Mouse (Mus musculus) adipocyte (in vitro differentiated cells): ENCODE results near the gene Spata16.

Experiments used
- DNase-seq: peaks from one replicate; pipeline ENCODE4 v3.0.0-alpha.2; 2016; ENCODE audit warnings: low spot score

The Spata16 gene

DNA sequence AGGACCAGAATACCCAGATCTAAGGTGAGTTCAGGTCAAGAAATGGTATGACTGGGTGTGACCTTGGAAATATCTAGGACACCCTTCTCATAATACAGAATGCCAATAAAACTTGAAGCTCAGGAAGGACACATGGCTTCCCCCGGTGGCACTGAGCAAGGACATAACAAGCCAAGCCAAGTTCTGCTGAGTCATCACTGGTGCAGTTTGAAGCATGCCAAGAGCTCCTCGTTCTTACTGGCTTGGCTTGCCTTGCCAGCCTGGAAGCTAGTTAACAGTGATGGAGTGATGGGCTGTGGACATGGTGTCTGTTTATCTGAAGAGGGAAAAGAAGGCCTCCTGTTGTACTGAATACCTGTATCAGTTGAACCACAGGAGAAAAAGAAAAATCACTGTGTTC lies 342.2 kb downstream of the Spata16 start:
- DNase-seq = no peak

DNA sequence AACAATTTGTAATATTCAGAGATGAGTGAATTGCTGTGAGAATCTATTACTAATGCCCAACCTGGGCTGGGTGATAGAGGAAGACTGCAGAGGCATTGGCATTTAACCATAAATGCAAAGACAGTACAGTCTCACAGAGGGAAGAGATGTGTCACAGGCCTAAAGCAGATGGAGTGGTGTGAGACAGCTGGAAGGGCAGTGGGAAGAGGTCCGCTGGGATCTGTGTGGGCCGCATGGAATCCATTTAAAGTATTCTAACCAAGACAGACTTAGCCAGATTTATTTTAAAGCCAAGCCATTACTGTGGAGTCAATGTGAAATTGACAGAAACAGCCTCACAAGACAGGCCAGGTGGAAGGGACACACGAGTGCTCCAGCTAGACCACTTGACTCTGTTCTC lies 343.0 kb downstream of the Spata16 start:
- DNase-seq = no peak

DNA sequence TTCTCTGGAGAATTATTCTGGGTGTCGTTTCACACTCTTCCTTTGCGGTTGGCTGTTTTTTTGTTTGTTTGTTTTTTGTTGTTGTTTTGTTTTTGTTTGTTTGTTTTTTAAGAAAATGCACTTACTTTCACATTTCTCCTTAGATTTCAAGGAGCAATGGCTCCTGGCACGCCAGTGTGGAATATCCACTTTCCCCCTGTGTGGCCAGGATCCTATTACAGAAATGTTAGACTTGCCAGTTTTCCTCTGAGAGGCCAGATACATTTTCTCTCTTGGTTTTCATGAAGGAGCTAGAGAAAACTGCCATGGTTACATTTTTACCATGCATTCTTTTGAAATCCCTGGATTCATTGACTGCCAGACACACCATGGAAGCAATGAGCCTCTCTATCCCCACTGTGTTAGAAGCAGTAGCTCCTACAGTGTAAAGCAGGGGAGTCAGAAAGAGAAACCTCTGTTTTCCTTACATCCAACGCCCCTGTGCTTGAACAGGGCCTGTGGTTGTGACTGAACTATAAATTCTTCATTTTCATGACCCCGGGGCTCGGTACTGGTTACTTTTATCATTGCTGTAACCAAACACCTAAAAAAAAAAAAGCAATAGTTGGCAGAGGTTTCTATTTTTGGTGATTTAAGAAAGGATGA lies 344.7 kb downstream of the Spata16 start:
- DNase-seq = no peak

DNA sequence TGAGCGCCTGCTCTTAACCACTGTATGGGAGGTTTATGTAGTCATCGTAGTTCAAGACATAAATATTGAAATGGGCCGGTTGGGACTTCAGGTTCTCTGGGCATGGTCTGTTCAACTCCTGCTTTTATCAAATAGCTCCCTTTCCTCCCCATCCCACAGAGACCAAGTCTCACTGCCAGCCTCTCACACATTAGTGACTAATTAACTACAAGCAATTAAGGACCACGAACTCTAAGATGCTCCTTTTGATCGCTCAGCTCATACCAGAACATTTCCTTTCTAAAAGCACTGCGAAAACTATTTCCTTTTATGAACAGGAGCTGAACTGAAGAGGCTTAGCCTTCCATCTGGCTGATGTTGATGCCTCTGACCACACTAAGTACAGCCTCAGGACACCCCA lies 346.3 kb downstream of the Spata16 start:
- no peak for DNase-seq

DNA sequence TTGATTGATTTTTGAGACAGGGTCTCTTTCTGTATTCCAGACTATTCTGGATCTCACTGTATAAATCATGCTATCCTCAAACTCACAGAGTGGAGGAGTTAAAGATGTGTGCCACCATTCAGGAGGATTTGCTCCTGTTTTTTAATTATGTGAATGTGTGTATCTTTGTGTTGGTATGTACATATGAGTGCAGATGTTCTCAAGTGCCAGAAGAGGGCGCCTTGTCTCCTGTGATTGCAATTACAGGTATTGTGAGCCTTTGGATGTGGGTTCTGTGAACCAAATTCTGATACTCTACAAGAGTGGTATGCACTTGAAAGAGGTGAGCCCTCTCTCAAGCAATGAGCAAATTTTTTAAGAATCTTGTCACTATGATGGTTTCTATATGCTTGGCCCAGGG lies 369.4 kb downstream of the Spata16 start:
- DNase-seq = no peak

DNA sequence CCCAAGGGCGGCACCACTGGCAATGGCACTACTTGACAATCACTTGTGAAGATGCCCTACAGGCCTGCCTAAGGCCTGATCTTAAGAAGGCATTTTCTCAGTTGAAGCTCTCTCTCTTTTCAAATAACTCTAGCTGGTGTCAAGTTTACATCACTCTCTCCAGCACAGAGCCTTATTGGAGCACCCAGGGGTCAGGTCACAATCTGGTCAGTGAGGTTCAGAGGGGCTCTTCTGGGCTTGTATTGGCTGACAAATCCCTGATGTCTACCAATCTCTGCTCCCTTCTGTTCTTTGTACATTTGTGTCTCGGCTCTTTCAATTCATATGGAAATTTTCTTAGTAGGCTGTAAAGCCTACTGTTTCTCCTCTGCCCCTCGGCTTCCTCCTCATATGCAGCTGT lies 390.5 kb downstream of the Spata16 start:
- no peak for DNase-seq

DNA sequence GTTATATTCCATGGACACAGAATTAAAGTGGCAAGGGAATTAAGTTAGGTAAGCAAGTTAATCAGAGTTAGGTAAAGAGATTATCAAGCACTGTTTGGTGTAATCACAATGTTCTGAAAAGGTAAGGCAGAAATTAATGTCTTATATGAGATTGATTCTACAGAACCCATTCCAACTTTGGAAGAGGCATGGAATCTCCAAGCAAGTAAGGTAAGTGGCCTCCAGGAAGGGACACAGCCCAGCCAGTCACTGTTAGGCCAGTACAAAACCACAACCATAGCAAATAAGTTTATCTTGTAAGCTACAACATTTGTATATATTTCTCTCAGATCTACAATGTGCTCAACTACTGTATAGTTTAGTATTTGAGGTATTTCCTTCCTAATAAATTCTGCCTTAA lies 391.1 kb downstream of the Spata16 start:
- no peak for DNase-seq

DNA sequence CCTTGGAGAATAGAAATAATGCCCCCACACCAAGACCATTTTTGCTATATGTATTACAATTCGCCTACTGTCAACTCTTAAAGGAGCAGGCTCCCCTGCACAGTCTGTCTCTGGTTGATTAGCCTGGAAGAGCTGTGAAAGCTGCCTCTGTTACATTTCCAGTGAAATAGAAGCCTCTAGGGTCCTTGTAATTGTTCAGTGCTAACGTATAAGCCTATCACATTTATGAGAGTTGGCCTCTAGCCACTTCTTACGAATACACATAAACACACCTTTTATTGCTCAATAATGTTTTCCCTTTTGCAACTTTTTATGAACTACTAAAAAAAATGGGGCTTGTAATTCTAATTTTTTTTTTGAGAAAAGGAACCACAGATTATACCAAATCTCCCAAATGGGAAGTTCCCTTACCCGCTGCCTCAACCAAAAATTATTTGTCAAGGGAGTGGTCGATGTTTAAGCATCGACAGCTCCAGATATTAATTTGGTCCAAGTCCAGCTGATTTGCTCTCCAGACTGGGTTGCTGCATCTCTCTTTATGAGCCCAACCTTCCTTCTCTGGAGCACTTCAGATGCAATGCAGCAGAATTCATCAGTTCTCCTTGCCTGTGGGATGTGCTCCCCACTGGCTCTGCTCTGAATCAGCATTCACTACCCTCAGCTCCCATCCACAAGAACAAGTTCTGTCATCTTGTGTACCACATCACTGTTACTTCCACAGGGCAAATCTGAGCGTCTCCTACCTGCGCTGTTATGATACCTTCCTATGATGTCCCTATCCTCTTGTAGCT lies 392.8 kb downstream of the Spata16 start:
- DNase-seq = no peak
